Mouse (Mus musculus) left cerebral cortex, adult 8-10 months (tissue): Measurements from ENCODE around the gene Tex45. TPM values are rescaled to one million over a fixed set of nuclear protein-coding genes. Genes with fewer than 3 reads are reported as not detected.

Source experiments
- DNase-seq, 2 experiments: peaks; one replicate each; pipeline ENCODE4 v3.0.0; 2022; ENCODE audit warnings: low spot score in 2 of 2
- total RNA-seq, 4 experiments: library from RNA; stranded (reverse); gene quantifications; 2 replicates each; pipeline ENCODE4 v1.2.4; 2022

The Tex45 gene
- total RNA-seq, 4 experiments from 2014 or later = 0.30 TPM; not detected in 3

GRCm38 (mm10) chr8:3483546-3483945 is 12.9 kb downstream of the Tex45 start:
- no peak for DNase-seq

- DNase-seq = no peak
Observed at GRCm38 (mm10) chr8:3485192-3485591, 14.5 kb downstream of the Tex45 start.

GRCm38 (mm10) chr8:3492901-3493844 is 22.5 kb downstream of the Tex45 start, which contains the start of gene Zfp358:
TSS of gene Zfp358 (plus strand) at chr8:3493138.
- DNase-seq = peak in 1 of 2 experiments; percentile 60

GRCm38 (mm10) chr8:3493845-3494208 is 23.2 kb downstream of the Tex45 start:
- DNase-seq = no peak

GRCm38 (mm10) chr8:3495578-3496427 is 25.1 kb downstream of the Tex45 start:
- no peak for DNase-seq

- no peak for DNase-seq
Observed at GRCm38 (mm10) chr8:3496428-3496748, 25.7 kb downstream of the Tex45 start.

GRCm38 (mm10) chr8:3498583-3498982 is 27.9 kb downstream of the Tex45 start:
- DNase-seq = no peak

- DNase-seq = no peak
Observed at GRCm38 (mm10) chr8:3499751-3500150, 29.1 kb downstream of the Tex45 start.

GRCm38 (mm10) chr8:3500235-3501090 is 29.8 kb downstream of the Tex45 start, which contains the start of gene Mcoln1:
TSS of gene Mcoln1 (plus strand) at chr8:3500457.
- DNase-seq = peak; percentile 96 to 97

- no peak for DNase-seq
Observed at GRCm38 (mm10) chr8:3502217-3502616, 31.6 kb downstream of the Tex45 start.

- no peak for DNase-seq
Observed at GRCm38 (mm10) chr8:3507979-3508754, 37.5 kb downstream of the Tex45 start.

- DNase-seq = no peak
Observed at GRCm38 (mm10) chr8:3514681-3515247, 44.1 kb downstream of the Tex45 start.

GRCm38 (mm10) chr8:3515260-3515671 is 44.6 kb downstream of the Tex45 start, which contains the start of gene Pnpla6:
TSS of gene Pnpla6 (plus strand) at chr8:3515384.
- peak; percentile 77 to 87 for DNase-seq

- peak; percentile 51 to 59 for DNase-seq
Observed at GRCm38 (mm10) chr8:3515771-3516417, 45.2 kb downstream of the Tex45 start.

GRCm38 (mm10) chr8:3516450-3517116 is 45.9 kb downstream of the Tex45 start:
- DNase-seq = peak; percentile 91 to 96

- no peak for DNase-seq
Observed at GRCm38 (mm10) chr8:3517117-3517495, 46.4 kb downstream of the Tex45 start.

GRCm38 (mm10) chr8:3522007-3522697 is 51.5 kb downstream of the Tex45 start:
- no peak for DNase-seq

- DNase-seq = no peak
Observed at GRCm38 (mm10) chr8:3530816-3531215, 60.2 kb downstream of the Tex45 start.
